Mouse (Mus musculus): ENCODE measurements around the gene Sestd1.

- TF ChIP-seq POLR2A (IDR thresholded peaks at IDR 0.05; ENCODE audit: insufficient read length, low read depth) (no peak), MAX (IDR thresholded peaks at IDR 0.05; ENCODE audit: low read depth) (no peak), TCF12 (IDR thresholded peaks at IDR 0.05; ENCODE audit: insufficient read depth, poor library complexity, severe bottlenecking) (no peak), POLR2AphosphoS2 (IDR thresholded peaks at IDR 0.05; ENCODE audit: insufficient read length, low read depth) (no peak), MYOG (IDR thresholded peaks at IDR 0.05; ENCODE audit: control insufficient read depth in 1 of 3, insufficient read depth in 1 of 3, insufficient read length in 2 of 3, low read depth in 2 of 3) (no peak)
Observed at GRCm38 (mm10) chr2:77203916-77204315, 76.5 kb downstream of the Sestd1 start.

Measured in myocyte (in vitro differentiated cells).